1 mouse cellular context compared by ENCODE assay signal in the genomic region with DNA sequence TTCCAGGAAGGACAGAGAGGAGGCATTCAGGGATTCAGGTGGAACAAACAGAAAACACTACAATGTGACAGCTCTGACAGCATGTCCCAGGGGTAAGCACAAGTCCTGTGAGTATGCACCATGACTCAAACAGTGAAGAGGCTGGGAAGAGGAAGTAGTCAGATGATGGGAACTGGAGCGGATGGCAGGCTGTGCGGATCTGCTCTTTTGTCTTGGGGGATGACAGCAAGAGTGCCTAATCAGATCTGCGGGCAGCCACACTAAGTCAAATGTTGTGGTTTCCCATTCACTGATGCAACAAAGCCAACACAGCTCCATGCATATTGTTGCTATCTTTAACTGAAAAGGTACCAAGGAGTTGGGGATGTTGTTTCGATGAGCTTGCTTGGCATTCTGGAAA.
TF ChIP-seq lines count a peak whose summit lies in the region.

No protein-coding gene starts in this region.

TF ChIP-seq in MEL, 35 proteins besides CTCF, POLR2A, EP300 and RAD21:
- TF ChIP-seq ZNF384 (IDR thresholded peaks at IDR 0.05; ENCODE audit: low read depth, low read length) (no peak), E2F4 (IDR thresholded peaks at IDR 0.05; ENCODE audit: borderline replicate concordance, low read depth, low read length) (no peak), KAT2A (conservative IDR thresholded peaks at IDR 0.05; ENCODE audit: low read depth, low read length) (no peak), TCF12 (IDR thresholded peaks at IDR 0.05; ENCODE audit: low read depth, low read length) (no peak), TAL1 (IDR thresholded peaks at IDR 0.05; ENCODE audit: low read length) (no peak)
